Comparison of ENCODE assay signal across 10 mouse cellular contexts in the genomic region with DNA sequence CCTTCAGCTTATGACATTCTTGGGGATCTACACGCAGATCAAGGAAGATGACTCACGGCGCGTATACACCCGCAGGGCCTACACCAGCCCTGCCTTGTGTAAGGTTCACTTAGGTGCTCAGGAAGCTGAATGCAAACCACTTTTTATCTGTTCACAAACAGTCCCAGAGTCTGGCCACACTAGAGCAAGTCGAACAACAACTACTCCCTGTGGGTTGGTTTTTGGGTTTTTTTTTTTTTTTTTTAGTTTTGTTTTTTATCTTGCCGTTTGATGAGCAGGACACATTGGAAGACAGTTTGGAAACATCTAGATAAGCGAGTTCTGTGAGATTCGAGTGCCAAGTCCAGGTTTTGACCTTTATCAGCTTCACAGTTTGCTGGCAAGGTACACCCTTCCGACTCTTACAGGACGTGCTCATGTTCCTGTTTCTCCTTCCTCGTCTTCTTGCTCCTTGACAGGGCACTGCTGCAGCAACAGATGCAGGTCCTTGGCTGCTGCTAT. TPM values are rescaled to one million over a fixed set of nuclear protein-coding genes. Genes with fewer than 3 reads are reported as not detected.
DNase-seq lines count a peak whose midpoint lies in the region; ATAC-seq and TF ChIP-seq lines count a peak whose summit lies in the region.
"Had no signal": no experiment of that assay in that cellular context is flagged by ENCODE, and none has a peak within 500 bp of the region (broad histone marks: within the 10 kb centered on the region; RNA-seq: fewer than 3 reads in every experiment).

No protein-coding gene starts in this region.

- TF ChIP-seq POLR2A in thymus, adult 2 months (IDR thresholded peaks at IDR 0.05; ENCODE audit: control insufficient read depth, extremely low read depth, insufficient read depth, low read length, poor library complexity) = no peak

- H3K4me1 ChIP-seq in heart, embryonic 11.5 days (ENCODE audit: control insufficient read depth, insufficient read depth, low read length) = no peaks in the 10 kb centered on the region
- peaks cover 0 to 6% of the 10 kb centered on the region in 2 experiments; a peak in 2 of 4 replicates for H3K4me1 ChIP-seq in liver, embryonic 14.5 days (replicated peaks; ENCODE audit: control insufficient read depth in 2 of 2, insufficient read depth in 2 of 2, low read length in 1 of 2)
- peaks cover 19% of the 10 kb centered on the region for H3K4me1 ChIP-seq in thymus, adult 2 months (replicated peaks; ENCODE audit: control insufficient read depth, insufficient read depth, low read length)
- no peaks in the 10 kb centered on the region for H3K4me1 ChIP-seq in kidney, embryonic 16.5 days (ENCODE audit: insufficient read depth, low read length)

- no peak for ATAC-seq in heart, embryonic 11.5 days (replicated peaks; ENCODE audit: insufficient number of reproducible peaks, low FRiP score, low TSS enrichment)
- peak; percentile 77 for ATAC-seq in liver, embryonic 14.5 days (ENCODE audit: insufficient read depth)
- ATAC-seq in kidney, embryonic 16.5 days (ENCODE audit: low FRiP score, low TSS enrichment) = no peak

- no peak for TF ChIP-seq CTCF in liver, embryonic 14.5 days (IDR thresholded peaks at IDR 0.05; ENCODE audit: low read depth)
- no peak for TF ChIP-seq CTCF in thymus, adult 2 months (IDR thresholded peaks at IDR 0.05; ENCODE audit: borderline replicate concordance, control insufficient read depth, extremely low read depth, insufficient read depth, low read length, poor library complexity)

- no peak overlapping the region for H3K4me3 ChIP-seq in heart, embryonic 11.5 days (ENCODE audit: low read depth, low read length)
- no peak overlapping the region for H3K4me3 ChIP-seq in liver, embryonic 14.5 days (ENCODE audit: insufficient read depth in 1 of 2, low read depth in 2 of 2, low read length in 2 of 2)
- no peak overlapping the region for H3K4me3 ChIP-seq in thymus, adult 2 months (ENCODE audit: control insufficient read depth, insufficient read depth, low read length)
- H3K4me3 ChIP-seq in kidney, embryonic 16.5 days (ENCODE audit: low read length) = no peak overlapping the region

- H3K27me3 ChIP-seq in heart, embryonic 11.5 days (ENCODE audit: control insufficient read depth, insufficient read depth, low read length) = no peaks in the 10 kb centered on the region
- H3K27me3 ChIP-seq in liver, embryonic 14.5 days (ENCODE audit: control insufficient read depth, insufficient read depth, low read length) = no peaks in the 10 kb centered on the region
- no peaks in the 10 kb centered on the region for H3K27me3 ChIP-seq in thymus, adult 2 months (ENCODE audit: control insufficient read depth, insufficient read depth, low read length)
- no peaks in the 10 kb centered on the region for H3K27me3 ChIP-seq in kidney, embryonic 16.5 days (ENCODE audit: insufficient read depth, low read length)
- H3K27me3 ChIP-seq: CH12.LX had no signal

- no peak for TF ChIP-seq EP300 in liver, embryonic 14.5 days (IDR thresholded peaks at IDR 0.05; ENCODE audit: low read depth)

- 75% methylated on average over 12 of the region's 12 CpGs for WGBS in heart, embryonic 11.5 days (ENCODE audit: insufficient replicate concordance)
- 8% methylated on average over 12 of the region's 12 CpGs for WGBS in liver, embryonic 14.5 days (ENCODE audit: insufficient replicate concordance)
- 4% methylated on average over 12 of the region's 12 CpGs for WGBS in thymus, adult 2 months
- WGBS in kidney, embryonic 16.5 days = 81% methylated on average over 12 of the region's 12 CpGs

- H3K9ac ChIP-seq in heart, embryonic 11.5 days (ENCODE audit: low read depth, low read length) = no peak overlapping the region
- no peak overlapping the region for H3K9ac ChIP-seq in liver, embryonic 14.5 days (replicated peaks)
- no peak overlapping the region for H3K9ac ChIP-seq in kidney, embryonic 16.5 days (replicated peaks; ENCODE audit: low read length)

- H3K27ac ChIP-seq in heart, embryonic 11.5 days (ENCODE audit: low read depth, low read length) = no peak overlapping the region
- H3K27ac ChIP-seq in liver, embryonic 14.5 days = no peak overlapping the region
- H3K27ac ChIP-seq in thymus, adult 2 months (ENCODE audit: control insufficient read depth, insufficient read depth, low read length) = peak overlapping the region; percentile 70; the same call in 1 of the 2 replicates
- H3K27ac ChIP-seq in kidney, embryonic 16.5 days (ENCODE audit: low read length) = no peak overlapping the region

- H3K9me3 ChIP-seq in heart, embryonic 11.5 days (replicated peaks; ENCODE audit: control insufficient read depth, low read length) = no peaks in the 10 kb centered on the region
- no peaks in the 10 kb centered on the region for H3K9me3 ChIP-seq in liver, embryonic 14.5 days (ENCODE audit: control insufficient read depth, low read length)
- H3K9me3 ChIP-seq in kidney, embryonic 16.5 days (ENCODE audit: low read length) = no peaks in the 10 kb centered on the region

- peak; percentile 15 to 36 for DNase-seq in heart, adult 18-20 months
- peak; percentile 32 for DNase-seq in c-Kit-positive CD71-positive TER-119-negative erythroid progenitor cells, embryonic 14.5 days (ENCODE audit: low read depth)
- DNase-seq in liver, embryonic 14.5 days (ENCODE audit: low read depth in 3 of 3, low spot score in 3 of 3) = peak in 1 of 3 experiments; percentile 28
- DNase-seq in thymus, adult 2 months = peak; percentile 35
- no peak for DNase-seq in adrenal gland, postnatal 4 days (ENCODE audit: low spot score in 2 of 2)
- no peak for DNase-seq in gastrocnemius, postnatal 4 days (ENCODE audit: low spot score in 2 of 2)
- DNase-seq: adrenal gland, adult 8-10 months had no signal

- no peaks in the 10 kb centered on the region for H3K36me3 ChIP-seq in heart, embryonic 11.5 days (ENCODE audit: control insufficient read depth, insufficient read depth, low read length)
- H3K36me3 ChIP-seq in liver, embryonic 14.5 days (replicated peaks; ENCODE audit: control insufficient read depth, insufficient read depth, low read depth) = no peaks in the 10 kb centered on the region
- peaks cover 6% of the 10 kb centered on the region for H3K36me3 ChIP-seq in thymus, adult 2 months (ENCODE audit: control insufficient read depth, insufficient read depth, low read length)
- no peaks in the 10 kb centered on the region for H3K36me3 ChIP-seq in kidney, embryonic 16.5 days (ENCODE audit: insufficient read depth, low read length)

- no peak overlapping the region for H3K4me2 ChIP-seq in heart, embryonic 11.5 days
- H3K4me2 ChIP-seq in liver, embryonic 14.5 days (ENCODE audit: low read depth) = 0 out of 2 replicates have a peak overlapping the region, but pooled peaks have one; percentile 11
- no peak overlapping the region for H3K4me2 ChIP-seq in kidney, embryonic 16.5 days (replicated peaks; ENCODE audit: low read depth, low read length)

RNA-seq across cellular contexts. Expression of a gene that starts 21.0 kb away (rescaled TPM):
- 1 to 10 TPM; 2.3 to 5.1 TPM for total RNA-seq in heart, adult 18-20 months (2021)
- polyA plus RNA-seq in heart, embryonic 11.5 days (2014; fragmentation: Nextera tagmentation; extraction: Ambion mirVana) = 12.3 and 13.6 TPM in 2 replicates
- polyA plus RNA-seq in liver, embryonic 14.5 days (2012; rRNA removed) = 1.7 and 2.3 TPM in 2 replicates
- polyA plus RNA-seq in liver, embryonic 14.5 days (2014; fragmentation: Nextera tagmentation; extraction: Ambion mirVana) = 4.4 and 5.3 TPM in 2 replicates
- 20.0 and 23.5 TPM in 2 replicates for polyA plus RNA-seq in thymus, adult 2 months (2012; rRNA removed)
- total RNA-seq in adrenal gland, postnatal 4 days (2021) = 10 to 100 TPM in 1 of 2 experiments, 1 to 10 TPM in 1; 4.4 to 26.4 TPM
- polyA plus RNA-seq in kidney, embryonic 16.5 days (2015; fragmentation: Nextera tagmentation; extraction: Ambion mirVana) = 118 and 125 TPM in 2 replicates
- total RNA-seq in gastrocnemius, postnatal 4 days (2021) = 10 to 100 TPM; 15.6 to 17.5 TPM

Comparison
In these comparisons a context has a peak if more than half of its experiments do, and no peak if none do; other contexts are left out.
1. DNase-seq: peak in heart, adult 18-20 months (2 of 2), c-Kit-positive CD71-positive TER-119-negative erythroid progenitor cells, embryonic 14.5 days (single experiment) and thymus, adult 2 months (single experiment); none in adrenal gland, postnatal 4 days (0 of 2) and gastrocnemius, postnatal 4 days (0 of 2).